Mouse (Mus musculus): ENCODE measurements around the gene Cnot11.

The Cnot11 gene

GRCm38 (mm10) chr1:39533917-39534316 is 875 bp upstream of the Cnot11 start:
- no peak for DNase-seq (ENCODE audit: low spot score in 2 of 2)

GRCm38 (mm10) chr1:39535515-39536311 is 921 bp downstream of the Cnot11 start:
- DNase-seq (ENCODE audit: low spot score in 2 of 2), result peak; percentile 97 to 98

- DNase-seq (ENCODE audit: low spot score in 2 of 2), result no peak
Measured at GRCm38 (mm10) chr1:39536701-39537100, 1.9 kb downstream of the Cnot11 start.

GRCm38 (mm10) chr1:39537631-39538380 is 3.0 kb downstream of the Cnot11 start:
- DNase-seq (ENCODE audit: low spot score in 2 of 2), result no peak

GRCm38 (mm10) chr1:39540592-39540991 is 5.8 kb downstream of the Cnot11 start:
- no peak for DNase-seq (ENCODE audit: low spot score in 2 of 2)

GRCm38 (mm10) chr1:39545589-39545988 is 10.8 kb downstream of the Cnot11 start:
- DNase-seq (ENCODE audit: low spot score in 2 of 2), result no peak

- no peak for DNase-seq (ENCODE audit: low spot score in 2 of 2)
Measured at GRCm38 (mm10) chr1:39546160-39546866, 11.5 kb downstream of the Cnot11 start.

- no peak for DNase-seq (ENCODE audit: low spot score in 2 of 2)
Measured at GRCm38 (mm10) chr1:39547238-39547637, 12.4 kb downstream of the Cnot11 start.

- DNase-seq (ENCODE audit: low spot score in 2 of 2), result no peak
Measured at GRCm38 (mm10) chr1:39549831-39550230, 15.0 kb downstream of the Cnot11 start.

- no peak for DNase-seq (ENCODE audit: low spot score in 2 of 2)
Measured at GRCm38 (mm10) chr1:39555556-39556415, 21.0 kb downstream of the Cnot11 start.

- DNase-seq (ENCODE audit: low spot score in 2 of 2), result no peak
Measured at GRCm38 (mm10) chr1:39559009-39559408, 24.2 kb downstream of the Cnot11 start.

- no peak for DNase-seq (ENCODE audit: low spot score in 2 of 2)
Measured at GRCm38 (mm10) chr1:39561920-39562319, 27.1 kb downstream of the Cnot11 start.

GRCm38 (mm10) chr1:39563161-39563560 is 28.4 kb downstream of the Cnot11 start:
- DNase-seq (ENCODE audit: low spot score in 2 of 2), result no peak

GRCm38 (mm10) chr1:39564603-39565002 is 29.8 kb downstream of the Cnot11 start:
- DNase-seq (ENCODE audit: low spot score in 2 of 2), result no peak

- no peak for DNase-seq (ENCODE audit: low spot score in 2 of 2)
Measured at GRCm38 (mm10) chr1:39568079-39568478, 33.3 kb downstream of the Cnot11 start.

- no peak for DNase-seq (ENCODE audit: low spot score in 2 of 2)
Measured at GRCm38 (mm10) chr1:39571653-39572052, 36.9 kb downstream of the Cnot11 start.

- DNase-seq (ENCODE audit: low spot score in 2 of 2), result no peak
Measured at GRCm38 (mm10) chr1:39573890-39574289, 39.1 kb downstream of the Cnot11 start.

- DNase-seq (ENCODE audit: low spot score in 2 of 2), result no peak
Measured at GRCm38 (mm10) chr1:39575778-39576375, 41.1 kb downstream of the Cnot11 start.

GRCm38 (mm10) chr1:39576431-39577243 is 41.8 kb downstream of the Cnot11 start:
- DNase-seq (ENCODE audit: low spot score in 2 of 2), result peak; percentile 47 to 54

GRCm38 (mm10) chr1:39577253-39577705 is 42.5 kb downstream of the Cnot11 start, which contains the start of gene Rnf149:
Gene Rnf149 (minus strand): TSS chr1:39577405.
- peak; percentile 94 to 95 for DNase-seq (ENCODE audit: low spot score in 2 of 2)
